ENCODE assay signal across 8 mouse cellular contexts in the genomic region with DNA sequence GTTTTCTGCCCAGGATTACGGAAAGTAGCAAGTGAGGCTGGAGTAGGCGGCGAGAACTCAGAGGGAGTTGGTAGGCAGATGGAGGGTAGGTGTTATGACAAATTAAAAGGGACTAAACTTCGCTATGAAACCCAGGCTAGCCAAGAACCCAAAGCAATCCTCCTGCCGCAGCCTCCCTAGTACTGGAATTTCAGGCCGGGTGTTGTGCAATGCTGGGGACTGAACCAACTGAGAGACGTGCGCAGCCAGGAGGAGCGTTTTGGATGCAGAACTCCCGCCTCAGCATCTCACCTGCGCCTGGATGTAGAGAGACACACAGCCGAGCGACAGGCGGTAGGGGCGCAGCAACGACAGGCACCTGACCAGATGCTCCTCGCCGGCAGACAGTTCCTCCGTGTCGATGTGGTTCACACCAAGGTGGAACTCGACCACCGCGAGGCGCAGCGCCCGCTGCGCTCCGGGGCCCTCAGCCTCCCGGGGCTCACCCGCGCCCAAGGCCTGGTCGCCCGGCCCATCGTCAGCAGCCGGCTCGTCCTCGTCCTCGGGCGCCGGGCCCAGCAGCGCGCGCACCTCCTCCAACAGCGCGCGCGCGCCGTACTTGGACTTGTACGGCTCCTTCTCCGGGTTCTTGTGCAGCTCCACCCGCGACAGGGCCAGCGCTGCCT. TPM values are rescaled to one million over a fixed set of nuclear protein-coding genes. Genes with fewer than 3 reads are reported as not detected.
A peak's percentile ranks its signal among the peaks of the same experiment; 100 is the strongest.
DNase-seq lines count a peak whose midpoint lies in the region; ATAC-seq lines count a peak whose summit lies in the region.

No protein-coding gene starts in this region.

- DNase-seq in heart, postnatal 14 days, result no peak
- no peak for DNase-seq in embryonic facial prominence, embryonic 10.5 days (ENCODE audit: low spot score)
- no peak for DNase-seq in embryo, embryonic 11 days
- no peak for DNase-seq in kidney, postnatal 36 days

- peak overlapping the region; percentile 78 for H3K4me3 ChIP-seq in heart, embryonic 13.5 days
- peak overlapping the region; percentile 96 for H3K4me3 ChIP-seq in embryonic facial prominence, embryonic 10.5 days
- H3K4me3 ChIP-seq in intestine, embryonic 15.5 days (replicated peaks), result peak overlapping the region; percentile 83
- H3K4me3 ChIP-seq in midbrain, embryonic 16.5 days (ENCODE audit: low read depth, low read length), result peak overlapping the region; percentile 95

- peak; percentile 59 for ATAC-seq in heart, embryonic 13.5 days (ENCODE audit: extremely low read depth, insufficient number of reproducible peaks, low FRiP score, low TSS enrichment)
- ATAC-seq in CD4-positive, CD25-positive, alpha-beta regulatory T cell, adult 4 months, result peak; percentile 63
- ATAC-seq in intestine, embryonic 15.5 days, result peak; percentile 89
- ATAC-seq in midbrain, embryonic 16.5 days, result peak; percentile 84

- intact Hi-C loops in heart, postnatal 14 days (cut with DNase I), result no loop called here

- peak overlapping the region; percentile 92 for H3K9ac ChIP-seq in heart, embryonic 13.5 days
- H3K9ac ChIP-seq in intestine, embryonic 15.5 days, result peak overlapping the region; percentile 84
- peak overlapping the region; percentile 93 for H3K9ac ChIP-seq in midbrain, embryonic 16.5 days (ENCODE audit: low read depth, low read length)

- H3K27ac ChIP-seq in heart, embryonic 13.5 days (replicated peaks), result peak overlapping the region; percentile 79
- peak overlapping the region; percentile 87 for H3K27ac ChIP-seq in embryonic facial prominence, embryonic 10.5 days (replicated peaks)
- H3K27ac ChIP-seq in intestine, embryonic 15.5 days, result peak overlapping the region; percentile 77
- H3K27ac ChIP-seq in midbrain, embryonic 16.5 days (ENCODE audit: low read length), result peak overlapping the region; percentile 88

- H3K4me1 ChIP-seq in heart, embryonic 13.5 days, result peaks cover 13% of the 10 kb centered on the region
- peaks cover 14% of the 10 kb centered on the region for H3K4me1 ChIP-seq in embryonic facial prominence, embryonic 10.5 days
- H3K4me1 ChIP-seq in intestine, embryonic 15.5 days (replicated peaks), result peaks cover 8% of the 10 kb centered on the region
- peaks cover 18% of the 10 kb centered on the region for H3K4me1 ChIP-seq in midbrain, embryonic 16.5 days (ENCODE audit: control insufficient read depth, insufficient read depth, low read length)

- H3K27me3 ChIP-seq in heart, embryonic 13.5 days (replicated peaks), result no peaks in the 10 kb centered on the region
- no peaks in the 10 kb centered on the region for H3K27me3 ChIP-seq in embryonic facial prominence, embryonic 10.5 days (replicated peaks; ENCODE audit: low read depth, poor library complexity, severe bottlenecking)
- no peaks in the 10 kb centered on the region for H3K27me3 ChIP-seq in intestine, embryonic 15.5 days (replicated peaks)
- H3K27me3 ChIP-seq in midbrain, embryonic 16.5 days (ENCODE audit: control insufficient read depth, insufficient read depth, low read depth, low read length), result no peaks in the 10 kb centered on the region

- H3K36me3 ChIP-seq in heart, embryonic 13.5 days, result peaks cover 56% of the 10 kb centered on the region
- peaks cover 61% of the 10 kb centered on the region for H3K36me3 ChIP-seq in embryonic facial prominence, embryonic 10.5 days (replicated peaks)
- peaks cover 13% of the 10 kb centered on the region for H3K36me3 ChIP-seq in intestine, embryonic 15.5 days
- H3K36me3 ChIP-seq in midbrain, embryonic 16.5 days (ENCODE audit: control insufficient read depth, insufficient read depth, low read length), result peaks cover 34% of the 10 kb centered on the region

- no peaks in the 10 kb centered on the region for H3K9me3 ChIP-seq in heart, embryonic 13.5 days
- no peaks in the 10 kb centered on the region for H3K9me3 ChIP-seq in embryonic facial prominence, embryonic 10.5 days
- no peaks in the 10 kb centered on the region for H3K9me3 ChIP-seq in intestine, embryonic 15.5 days
- H3K9me3 ChIP-seq in midbrain, embryonic 16.5 days (replicated peaks; ENCODE audit: control insufficient read depth, low read length, poor library complexity, severe bottlenecking), result no peaks in the 10 kb centered on the region

- peak overlapping the region; percentile 95 for H3K4me2 ChIP-seq in heart, embryonic 13.5 days
- H3K4me2 ChIP-seq in intestine, embryonic 15.5 days (replicated peaks), result peak overlapping the region; percentile 92
- H3K4me2 ChIP-seq in midbrain, embryonic 16.5 days (ENCODE audit: low read length), result peak overlapping the region; percentile 76

- under 1% methylated on average over 54 of the region's 54 CpGs for WGBS in heart, embryonic 13.5 days
- 1% methylated on average over 54 of the region's 54 CpGs for WGBS in embryonic facial prominence, embryonic 10.5 days
- under 1% methylated on average over 54 of the region's 54 CpGs for WGBS in intestine, embryonic 15.5 days
- under 1% methylated on average over 54 of the region's 54 CpGs for WGBS in midbrain, embryonic 16.5 days

RNA-seq across cellular contexts. Expression of a gene that starts 0.5 kb away (rescaled TPM):
- polyA plus RNA-seq in heart, embryonic 13.5 days (2015; fragmentation: Nextera tagmentation; extraction: Ambion mirVana), result 26.0 and 27.3 TPM in 2 replicates
- 10 to 100 TPM; 38.9 to 41.4 TPM for total RNA-seq in heart, postnatal 14 days (2021)
- polyA plus RNA-seq in CD4-positive, CD25-positive, alpha-beta regulatory T cell, adult 4 months (2017; shearing (Covaris generic)), result 1 to 10 TPM; 2.7 to 5.4 TPM
- 34.3 and 35.5 TPM in 2 replicates for polyA plus RNA-seq in embryonic facial prominence, embryonic 10.5 days (2016; fragmentation: Nextera tagmentation; extraction: Ambion mirVana)
- 29.7 and 30.2 TPM in 2 replicates for polyA plus RNA-seq in intestine, embryonic 15.5 days (2015; fragmentation: Nextera tagmentation; extraction: Ambion mirVana)
- polyA plus RNA-seq in midbrain, embryonic 16.5 days (2015; fragmentation: Nextera tagmentation; extraction: Ambion mirVana), result 72.0 and 72.9 TPM in 2 replicates

RNA-seq across cellular contexts. Expression of a gene that starts 24.3 kb away (rescaled TPM):
- 11.3 and 12.2 TPM in 2 replicates for polyA plus RNA-seq in heart, embryonic 13.5 days (2015; fragmentation: Nextera tagmentation; extraction: Ambion mirVana)
- 10 to 100 TPM; 24.8 to 30.5 TPM for total RNA-seq in heart, postnatal 14 days (2021)
- polyA plus RNA-seq in CD4-positive, CD25-positive, alpha-beta regulatory T cell, adult 4 months (2017; shearing (Covaris generic)), result 10 to 100 TPM; 56.3 to 58.8 TPM
- polyA plus RNA-seq in embryonic facial prominence, embryonic 10.5 days (2016; fragmentation: Nextera tagmentation; extraction: Ambion mirVana), result 35.1 and 36.7 TPM in 2 replicates
- polyA plus RNA-seq in intestine, embryonic 15.5 days (2015; fragmentation: Nextera tagmentation; extraction: Ambion mirVana), result 21.6 and 22.1 TPM in 2 replicates
- 14.2 and 14.9 TPM in 2 replicates for polyA plus RNA-seq in midbrain, embryonic 16.5 days (2015; fragmentation: Nextera tagmentation; extraction: Ambion mirVana)

RNA-seq across cellular contexts. Expression of a gene that starts 50.6 kb away (rescaled TPM):
- polyA plus RNA-seq in heart, embryonic 13.5 days (2015; fragmentation: Nextera tagmentation; extraction: Ambion mirVana), result 8.2 and 8.6 TPM in 2 replicates
- total RNA-seq in heart, postnatal 14 days (2021), result 10 to 100 TPM; 41.0 to 41.1 TPM
- polyA plus RNA-seq in CD4-positive, CD25-positive, alpha-beta regulatory T cell, adult 4 months (2017; shearing (Covaris generic)), result 1,000 to 10,000 TPM; 1,323 to 1,460 TPM
- 2.0 and 3.3 TPM in 2 replicates for polyA plus RNA-seq in embryonic facial prominence, embryonic 10.5 days (2016; fragmentation: Nextera tagmentation; extraction: Ambion mirVana)
- polyA plus RNA-seq in intestine, embryonic 15.5 days (2015; fragmentation: Nextera tagmentation; extraction: Ambion mirVana), result 11.6 and 15.4 TPM in 2 replicates
- polyA plus RNA-seq in midbrain, embryonic 16.5 days (2015; fragmentation: Nextera tagmentation; extraction: Ambion mirVana), result 9.4 and 9.6 TPM in 2 replicates

Comparison
In these comparisons a context has a peak if more than half of its experiments do, and no peak if none do; other contexts are left out.
1. RNA of a gene that starts 50.6 kb away (polyA plus RNA-seq): 1,323 to 1,460 TPM in CD4-positive, CD25-positive, alpha-beta regulatory T cell, adult 4 months; 11.6 to 15.4 TPM in intestine, embryonic 15.5 days, 9.4 to 9.6 TPM in midbrain, embryonic 16.5 days, 8.2 to 8.6 TPM in heart, embryonic 13.5 days and 2.0 to 3.3 TPM in embryonic facial prominence, embryonic 10.5 days; every median in the first group is over 10 times any median in the second.
2. Peak in every context shown above with its lines, with median percentiles within 50 percentile points of each other: ATAC-seq, H3K27ac ChIP-seq, H3K4me2 ChIP-seq, H3K4me3 ChIP-seq and H3K9ac ChIP-seq.